Mouse (Mus musculus): ENCODE data around the gene Tmem164.
"Not testable (repeated sequence)": the region's sequence is repeated elsewhere in the genome, so short reads cannot be mapped to it uniquely, and the experiment has no call there.

The Tmem164 gene

DNA sequence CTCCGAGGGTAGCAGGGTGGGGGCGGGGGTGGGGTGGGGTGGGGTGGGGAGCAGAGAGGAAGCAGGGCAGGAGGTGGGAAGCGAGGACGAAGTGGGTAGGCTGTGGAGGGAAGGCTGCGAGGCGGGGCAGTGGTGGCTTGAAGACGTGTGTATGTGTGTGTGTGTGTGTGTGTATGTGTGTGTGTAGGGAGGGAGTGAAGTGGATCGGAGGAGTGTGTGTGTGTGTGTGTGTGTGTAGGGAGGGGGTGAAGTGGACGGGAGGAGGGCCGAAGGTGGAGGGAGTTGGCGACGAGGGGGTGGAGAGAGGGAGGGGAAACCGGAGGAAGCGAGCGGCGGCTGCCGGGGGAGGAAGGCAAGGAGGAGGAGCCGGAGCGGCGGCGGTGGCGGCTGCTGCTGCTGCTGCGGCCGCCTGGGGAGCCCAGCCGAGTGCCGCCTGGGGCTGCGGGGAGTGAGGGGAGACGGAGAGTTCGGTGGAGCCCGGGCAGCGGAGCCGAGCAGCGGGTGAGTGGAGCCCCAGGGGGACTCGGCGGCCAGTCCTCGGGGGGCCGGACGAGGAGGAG lies at the start of gene Tmem164:
TSS of gene Tmem164 (plus strand) at position 351 of the 560 bp plus-strand sequence.
- DNase-seq, result peak; percentile 77 to 83

DNA sequence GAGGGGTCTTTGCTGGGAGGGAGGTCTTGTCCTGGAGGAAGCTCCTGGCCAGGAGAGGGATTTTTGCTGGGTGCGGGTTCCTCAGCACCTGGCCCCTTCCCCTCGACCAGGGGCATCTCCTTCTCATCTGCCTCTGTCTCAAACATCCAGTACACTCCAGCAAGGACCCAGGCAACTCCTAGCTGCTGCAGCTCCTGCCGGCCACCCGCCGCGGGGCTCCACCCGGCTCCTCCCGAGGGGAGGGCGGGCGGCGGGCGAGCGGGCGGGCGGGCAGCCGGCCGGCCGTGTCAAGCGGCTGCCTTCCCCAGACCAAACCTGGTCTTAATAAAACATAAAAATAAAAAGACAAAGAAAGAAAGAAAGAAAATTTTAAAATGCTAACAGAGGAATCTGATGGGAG lies 48.2 kb upstream of the Tmem164 start:
- DNase-seq, result not testable (repeated sequence)

DNA sequence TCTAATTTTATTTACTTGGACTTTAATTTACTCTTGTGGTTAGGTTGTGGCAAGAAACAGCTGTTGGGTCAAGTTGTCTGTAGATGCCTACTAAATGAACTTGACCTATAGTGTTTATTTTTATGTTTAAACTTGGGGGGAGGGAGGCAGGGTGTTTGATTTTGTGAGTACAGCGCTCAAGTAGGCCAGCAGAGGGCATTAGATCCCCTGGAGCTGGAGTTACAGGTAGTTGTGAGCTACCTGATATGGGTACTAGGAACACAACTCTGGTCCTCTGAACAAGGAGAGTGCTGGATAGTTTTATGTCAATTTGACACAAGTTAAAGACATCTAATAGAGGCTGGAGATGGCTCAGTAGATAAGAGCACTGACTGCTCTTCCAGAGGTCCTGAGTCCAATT lies 34.0 kb upstream of the Tmem164 start:
- DNase-seq, result no peak

DNA sequence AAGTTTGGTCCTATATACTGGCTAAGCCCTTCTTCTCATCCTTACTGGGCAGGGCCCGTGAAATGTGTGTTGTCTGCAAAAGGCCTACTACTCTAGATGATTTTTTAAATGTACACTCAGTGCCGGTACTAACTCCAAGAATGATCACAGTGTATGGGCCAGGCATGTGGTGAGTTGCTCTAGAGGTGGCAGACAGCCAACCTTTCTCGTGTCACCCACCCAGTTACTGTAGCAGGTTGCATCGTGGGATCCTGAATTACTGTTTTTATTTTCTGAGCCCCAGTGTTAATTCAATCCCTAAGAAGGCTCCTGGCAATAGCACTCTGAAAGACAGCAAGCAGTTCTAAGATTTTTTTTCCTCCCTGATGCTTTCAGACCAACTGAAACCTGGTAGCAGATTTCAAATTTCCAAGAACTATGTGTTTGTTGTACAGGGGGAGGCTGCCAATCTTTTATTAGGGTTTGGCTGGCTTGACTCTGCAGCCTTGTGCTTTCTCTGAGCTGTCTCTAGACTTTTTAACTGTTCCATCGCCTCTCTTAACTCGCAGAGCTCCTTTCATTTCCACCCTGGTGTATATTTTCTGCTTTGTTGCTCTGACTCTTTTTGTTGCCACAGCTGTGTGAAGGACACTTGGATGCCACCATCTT lies 31.0 kb upstream of the Tmem164 start:
- DNase-seq, result no peak

DNA sequence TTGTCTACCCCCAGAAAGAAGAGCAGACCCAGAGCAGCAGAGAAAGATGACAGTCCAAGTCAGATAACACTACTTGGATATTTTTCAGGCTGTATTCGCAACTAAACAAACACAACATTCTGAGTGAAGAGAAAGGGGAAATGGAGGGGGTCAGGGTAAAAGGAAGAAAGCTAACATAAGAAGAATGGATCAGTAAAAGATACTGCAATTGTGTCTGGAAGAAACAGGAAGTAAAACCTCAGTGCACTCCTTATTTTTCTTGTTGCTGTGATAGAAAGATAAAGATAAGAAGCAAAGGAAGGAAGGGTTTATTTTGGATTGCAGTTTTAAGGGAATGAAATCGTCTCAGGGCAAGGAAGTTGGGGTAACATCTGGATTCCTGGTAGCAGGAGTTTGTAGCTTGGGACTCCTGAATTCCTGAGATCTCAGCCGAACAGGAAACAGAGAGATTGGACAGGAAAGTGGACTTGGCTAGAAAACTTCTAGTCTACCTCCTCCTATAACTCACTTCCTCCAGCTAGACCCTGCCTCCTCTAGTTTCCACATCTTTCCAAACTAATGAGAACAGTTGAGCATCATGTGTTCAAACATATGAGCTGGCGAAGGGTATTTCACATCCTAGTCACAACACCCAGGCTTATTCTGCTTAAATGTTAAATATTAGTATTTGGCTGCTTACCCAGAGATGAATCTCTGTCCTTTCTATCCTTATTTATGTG lies 16.3 kb upstream of the Tmem164 start:
- DNase-seq, result no peak

DNA sequence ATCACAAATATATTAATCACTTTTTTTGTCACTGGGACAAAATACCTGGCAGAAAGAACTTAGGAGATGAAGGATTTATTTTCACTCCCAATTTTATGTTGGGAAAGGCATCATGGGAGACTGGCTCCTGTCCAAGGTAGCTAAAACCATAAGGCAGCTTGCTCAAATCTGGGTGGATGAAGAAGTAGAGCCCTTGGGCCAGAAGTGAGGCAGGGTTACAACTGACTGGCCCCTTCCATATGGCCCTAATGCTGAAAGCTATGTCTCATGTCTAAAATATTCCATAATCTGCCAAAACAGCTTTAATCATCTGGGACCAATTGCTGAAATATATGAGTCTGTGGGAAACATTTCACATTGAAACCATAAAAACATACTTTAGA lies 15.8 kb upstream of the Tmem164 start:
- no peak for DNase-seq

DNA sequence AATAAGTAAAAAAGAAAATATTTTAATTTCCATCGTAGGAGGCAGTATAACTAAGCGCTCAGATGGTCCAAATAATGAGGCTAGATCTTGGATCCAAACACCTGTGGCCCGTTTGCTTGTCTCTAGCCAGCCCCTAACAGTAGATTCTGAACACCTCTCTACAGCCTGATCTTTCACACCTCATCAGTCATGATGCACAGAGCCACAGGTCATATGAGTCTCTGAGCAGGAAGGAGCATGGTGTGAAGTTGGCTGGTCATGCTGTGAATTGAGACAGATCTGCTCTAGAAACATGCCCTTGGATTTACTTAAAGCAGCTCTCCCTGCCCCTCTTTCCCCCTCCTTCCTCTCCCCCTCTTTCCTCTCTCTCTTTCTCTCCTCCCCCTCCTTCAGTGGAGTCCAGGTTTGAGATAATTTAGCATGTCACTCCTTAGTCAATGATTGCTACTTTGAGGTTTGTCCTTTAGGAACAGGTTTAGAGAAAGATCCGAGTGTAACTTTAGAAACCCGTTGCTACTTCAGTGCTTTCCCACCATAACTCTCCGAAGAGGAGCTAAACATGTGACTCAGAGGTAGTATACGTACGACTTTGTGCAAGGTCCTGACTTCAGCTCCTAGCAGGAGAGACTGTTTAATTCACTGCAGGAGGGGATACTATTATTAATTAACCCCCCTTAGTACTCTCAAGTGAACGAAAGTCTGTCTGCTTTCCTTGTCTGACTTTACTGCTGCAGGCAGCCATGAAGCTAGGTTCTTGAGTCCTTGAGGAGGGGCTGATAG lies 11.7 kb upstream of the Tmem164 start:
- DNase-seq, result no peak

DNA sequence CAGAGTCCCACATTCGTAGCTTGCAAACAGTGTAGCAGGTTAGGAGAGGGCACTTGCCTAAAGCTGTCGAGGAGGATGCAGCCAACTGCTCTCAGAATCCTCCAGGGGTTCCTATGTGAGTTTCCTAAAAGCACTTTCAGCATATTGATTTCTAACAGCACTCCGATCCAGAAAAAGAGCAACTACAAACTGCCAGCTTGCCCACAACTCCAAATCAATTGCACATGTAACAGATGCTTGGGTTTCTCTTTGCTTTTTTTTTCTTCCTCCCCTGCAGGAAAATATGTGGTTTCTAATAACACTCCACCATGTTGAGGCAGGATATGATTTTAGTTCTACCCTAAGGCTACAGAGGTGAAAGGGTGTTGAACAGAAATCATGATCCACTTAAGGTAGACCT lies 11.1 kb upstream of the Tmem164 start:
- no peak for DNase-seq

DNA sequence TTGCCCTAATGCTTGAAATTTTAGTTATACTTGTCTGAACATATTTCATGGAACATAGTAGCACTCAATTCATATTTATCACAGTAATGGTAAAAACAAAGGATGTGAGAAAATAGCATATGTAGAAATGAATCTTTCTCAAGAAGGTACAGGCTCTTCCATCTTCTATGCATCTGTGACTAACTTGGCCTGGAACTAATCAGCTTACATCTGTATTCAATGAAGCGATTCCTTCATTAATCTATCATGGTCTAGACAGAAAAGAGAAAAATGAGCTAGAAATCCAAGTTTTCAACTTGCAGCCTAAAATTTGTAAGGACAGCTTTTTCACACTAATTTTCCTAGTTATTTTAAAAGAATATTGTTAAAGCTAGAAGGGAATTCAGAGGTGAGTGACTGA lies 10.1 kb upstream of the Tmem164 start:
- DNase-seq, result no peak

DNA sequence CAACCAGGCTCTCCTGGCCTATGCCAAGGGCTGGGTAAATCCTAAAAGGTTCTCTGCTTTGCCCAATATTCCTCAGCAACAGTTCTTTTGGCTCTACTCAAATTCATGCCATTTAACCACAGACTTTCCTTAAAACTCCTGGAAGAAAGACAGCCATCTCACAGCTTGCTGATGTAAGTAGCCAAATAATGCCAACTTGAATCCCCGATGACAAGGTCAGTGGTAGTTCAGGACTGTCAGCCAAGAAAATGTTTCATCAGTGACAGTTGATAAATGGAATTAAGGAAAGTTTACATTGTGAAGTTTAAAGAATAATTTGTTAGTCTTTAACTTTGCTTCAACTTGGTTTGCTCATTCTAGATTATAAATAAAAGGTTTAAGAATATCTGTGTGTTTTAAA lies 8.5 kb upstream of the Tmem164 start:
- DNase-seq, result no peak

DNA sequence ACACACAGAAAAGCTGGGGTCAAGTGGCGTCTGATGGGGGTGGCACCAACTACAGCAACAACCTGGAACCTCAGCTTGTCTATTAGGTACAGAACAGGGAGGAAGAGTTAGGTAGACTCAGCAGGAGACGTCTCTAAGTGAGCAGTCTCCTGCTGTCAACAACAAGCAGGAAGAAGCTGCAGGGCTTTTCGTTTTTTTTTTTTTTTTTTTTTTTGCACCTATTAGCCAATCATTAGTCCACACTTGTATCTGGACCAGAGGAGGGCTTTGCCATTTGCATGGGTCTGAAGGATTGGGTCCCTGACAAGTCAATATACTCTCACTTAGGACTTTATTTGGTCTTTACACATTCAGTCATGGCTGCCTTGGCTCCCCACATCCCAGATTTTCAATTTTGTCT lies 4.0 kb upstream of the Tmem164 start:
- no peak for DNase-seq

DNA sequence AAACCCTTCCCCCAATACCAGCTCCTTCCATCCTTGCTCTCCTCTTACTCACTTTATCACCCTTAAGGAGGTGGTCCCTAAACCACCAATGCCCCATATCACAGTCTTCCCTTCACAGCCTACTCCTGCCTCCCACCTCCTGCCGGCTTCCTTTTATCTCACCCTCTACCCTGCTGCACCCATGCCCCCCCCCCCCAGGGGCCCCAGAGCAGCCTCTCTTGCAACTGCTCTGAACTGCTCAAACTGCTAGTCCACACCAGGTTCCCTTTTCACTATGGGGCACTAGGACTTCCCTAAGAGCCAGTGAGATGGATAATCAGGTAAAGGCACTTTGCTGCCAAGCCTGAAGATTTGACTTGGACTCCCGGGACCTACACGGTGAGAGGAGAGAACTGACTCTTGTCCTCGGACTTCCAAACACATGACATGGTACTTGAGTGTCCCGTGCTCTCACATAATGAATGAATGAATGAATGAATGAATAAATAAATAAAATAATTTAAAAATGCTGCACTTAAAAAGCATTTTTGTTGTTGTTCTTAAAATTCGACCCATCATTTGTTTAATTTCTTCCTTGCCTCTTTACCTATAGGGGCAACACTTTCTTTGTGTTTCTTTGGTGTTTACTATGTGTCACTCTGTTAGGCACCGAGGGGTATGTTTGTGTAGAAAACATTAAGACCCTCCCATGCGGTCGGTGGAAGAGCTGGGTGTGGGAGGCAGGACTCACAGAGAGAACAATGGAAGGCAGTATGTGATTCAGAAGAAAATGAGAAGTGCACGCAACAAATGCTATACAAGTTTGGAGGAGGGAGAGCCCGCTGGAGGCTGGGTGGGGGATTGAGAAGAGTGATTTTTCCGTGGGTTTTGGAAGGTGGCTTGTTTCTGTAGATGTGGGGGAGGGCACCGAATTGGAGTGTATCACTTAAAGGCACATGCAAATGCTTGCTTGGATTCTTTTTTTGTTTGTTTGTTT lies 2.4 kb upstream of the Tmem164 start:
- peak; percentile 1 to 18 for DNase-seq

DNA sequence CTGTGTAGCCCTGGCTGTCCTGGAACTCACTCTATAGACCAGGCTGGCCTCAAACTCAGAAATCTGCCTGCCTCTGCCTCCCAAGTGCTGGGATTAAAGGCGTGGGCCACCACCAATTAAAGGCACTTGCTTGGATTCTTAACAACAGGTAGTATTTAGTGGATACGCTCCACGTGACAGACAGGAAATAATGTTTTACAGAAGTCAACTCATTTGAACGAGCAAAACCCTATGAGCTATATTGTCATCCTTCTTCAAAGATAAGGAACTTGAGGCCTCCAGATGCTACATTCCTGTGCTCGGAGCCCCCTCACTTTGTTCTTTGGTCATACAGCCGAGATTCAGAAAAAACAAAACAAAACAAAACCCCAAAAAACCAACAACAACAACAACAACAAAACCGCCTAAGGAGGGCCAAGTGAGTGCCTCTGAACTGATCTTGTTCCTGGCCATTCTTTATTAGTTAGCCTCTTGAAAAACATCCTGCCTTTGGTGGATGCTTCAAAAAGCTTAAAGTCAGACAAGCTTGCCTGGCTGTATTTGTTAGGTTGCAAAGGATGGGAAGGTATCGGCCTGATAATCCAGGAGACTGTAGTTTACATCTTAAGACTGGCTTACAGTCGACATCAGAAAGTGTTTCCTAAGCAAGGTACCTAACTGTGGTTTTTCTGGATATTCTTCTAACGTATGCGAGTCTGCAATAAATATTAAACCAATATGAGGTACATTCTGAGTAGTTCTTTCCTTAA lies 1.5 kb upstream of the Tmem164 start:
- DNase-seq, result no peak

DNA sequence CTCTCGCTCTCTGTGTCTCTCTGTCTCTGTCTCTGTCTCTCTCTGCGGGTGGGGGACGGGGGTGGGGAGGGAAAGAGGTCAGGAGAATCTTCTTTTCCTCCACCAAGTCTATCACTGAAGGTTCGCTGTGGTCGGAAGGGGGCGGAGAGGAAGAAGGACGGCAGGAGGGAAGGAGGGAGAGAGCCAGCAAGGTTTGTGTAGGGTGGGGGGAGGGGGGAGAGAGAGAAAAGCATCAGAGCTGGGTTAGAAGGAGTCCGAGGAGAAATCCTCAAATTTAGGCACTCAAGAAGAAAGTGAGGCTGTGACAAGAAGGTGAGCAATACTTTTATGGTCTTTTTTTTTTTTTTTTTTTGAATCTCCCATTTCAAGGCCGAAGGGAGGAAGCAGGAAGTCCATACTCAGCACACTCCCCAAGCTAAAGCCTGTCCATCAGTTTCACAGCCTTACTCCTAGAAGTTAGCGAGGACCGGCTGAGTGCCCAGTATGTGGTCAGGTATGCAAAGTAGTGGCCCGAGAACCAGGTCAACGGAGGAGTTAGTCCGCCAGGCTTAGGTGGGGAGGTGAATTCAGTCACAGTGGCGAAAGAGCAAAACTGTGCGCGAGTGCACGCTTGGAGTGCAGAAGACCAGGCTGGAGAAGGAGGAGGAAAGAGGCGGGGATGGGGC lies 683 bp upstream of the Tmem164 start:
- peak in 1 of 2 experiments; percentile 37 for DNase-seq

DNA sequence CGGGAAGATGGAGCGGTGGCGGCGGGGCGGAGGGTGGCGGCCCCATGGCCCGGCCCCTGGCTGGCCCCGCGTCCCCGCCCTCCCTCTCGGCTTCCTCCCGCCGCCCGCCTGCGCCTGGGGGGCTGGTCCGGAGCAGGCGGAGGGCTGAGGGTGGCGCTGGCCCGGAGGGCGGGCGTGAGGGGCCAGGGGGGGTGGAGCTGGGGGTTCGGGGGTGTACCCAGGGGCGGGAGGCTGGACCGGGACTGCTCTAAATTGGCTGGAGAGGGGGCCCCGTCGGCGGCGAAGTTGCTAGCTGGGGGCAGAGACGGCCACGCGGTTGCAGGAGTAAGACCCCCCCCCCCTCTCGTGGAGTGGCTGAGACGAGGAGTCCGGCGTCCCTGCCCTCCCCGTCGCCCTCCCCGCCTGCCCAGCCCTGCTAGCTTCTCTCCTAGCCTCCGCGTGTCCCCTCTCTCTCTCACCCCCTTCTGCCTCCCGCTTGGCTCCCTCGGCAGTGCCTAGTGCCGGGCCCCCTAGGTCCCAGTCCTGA lies 473 bp downstream of the Tmem164 start:
- DNase-seq, result peak in 1 of 2 experiments; percentile 19

DNA sequence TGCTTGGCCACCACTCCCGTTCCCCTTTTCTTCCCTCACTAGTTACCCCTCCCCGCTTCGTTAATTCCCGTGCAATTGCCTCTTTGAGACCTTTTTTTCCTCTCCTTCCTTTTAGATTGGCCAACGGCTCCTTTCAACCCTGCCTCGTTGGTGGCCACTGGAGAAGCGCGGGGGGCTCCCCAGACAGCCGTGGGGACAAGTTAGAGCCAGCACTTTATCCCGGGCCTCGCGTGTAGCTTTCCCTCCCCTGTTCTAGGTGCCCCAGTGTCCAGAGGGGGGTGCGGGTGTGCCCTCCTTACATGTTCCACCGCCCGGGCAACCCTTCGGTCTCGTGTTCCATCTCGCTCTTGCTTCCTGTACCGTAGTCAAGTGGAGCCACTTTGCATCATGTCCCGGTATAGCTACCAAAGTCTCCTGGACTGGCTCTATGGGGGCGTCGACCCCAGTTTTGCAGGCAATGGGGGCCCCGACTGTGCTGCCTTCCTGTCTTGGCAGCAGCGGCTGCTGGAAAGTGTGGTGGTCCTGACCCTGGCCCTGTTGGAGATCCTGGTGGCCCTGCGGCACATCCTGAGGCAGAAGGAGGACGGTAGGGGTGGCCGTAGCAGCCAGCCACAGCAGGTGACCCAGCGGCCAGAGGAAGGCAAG lies 1.1 kb downstream of the Tmem164 start:
- peak; percentile 24 to 31 for DNase-seq

DNA sequence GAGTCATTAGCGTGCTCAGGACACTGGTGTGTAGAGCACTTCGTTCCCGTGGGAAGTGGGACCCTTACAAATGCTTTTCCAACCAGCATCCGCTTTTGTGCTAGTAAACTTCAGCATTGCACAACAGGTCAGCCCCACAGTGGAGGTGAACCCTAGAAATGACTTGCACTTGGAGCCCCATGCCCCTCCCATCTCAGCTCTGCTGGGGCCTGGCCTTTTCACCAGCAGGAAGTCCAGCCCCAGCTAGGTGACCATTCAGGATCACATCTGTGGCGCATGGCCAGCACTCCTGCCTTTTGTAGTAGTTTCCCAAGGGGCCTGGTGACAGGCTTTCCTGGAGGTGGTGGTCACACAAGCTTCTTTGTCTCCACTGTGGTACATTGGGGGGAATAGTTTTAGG lies 1.8 kb downstream of the Tmem164 start:
- DNase-seq, result no peak

DNA sequence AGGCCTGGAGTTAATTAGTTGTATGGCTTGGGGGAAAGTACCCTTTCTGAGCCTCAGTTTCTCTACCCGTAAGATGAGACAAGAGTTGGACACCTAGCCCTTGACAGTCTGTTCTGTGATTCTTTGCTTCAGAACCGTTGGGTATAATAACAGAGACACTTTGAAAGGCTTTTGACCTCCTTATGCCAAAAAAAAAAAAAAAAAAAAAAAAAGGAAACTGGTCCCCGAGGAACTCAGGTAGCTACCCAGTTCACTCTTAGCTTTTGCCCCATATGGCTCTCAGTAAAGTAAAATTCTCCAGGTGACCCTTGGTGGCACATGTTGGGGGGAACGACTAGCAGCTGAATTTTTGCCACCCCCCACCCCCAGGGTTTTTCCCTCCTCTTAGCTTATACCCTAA lies 3.5 kb downstream of the Tmem164 start:
- DNase-seq, result no peak

DNA sequence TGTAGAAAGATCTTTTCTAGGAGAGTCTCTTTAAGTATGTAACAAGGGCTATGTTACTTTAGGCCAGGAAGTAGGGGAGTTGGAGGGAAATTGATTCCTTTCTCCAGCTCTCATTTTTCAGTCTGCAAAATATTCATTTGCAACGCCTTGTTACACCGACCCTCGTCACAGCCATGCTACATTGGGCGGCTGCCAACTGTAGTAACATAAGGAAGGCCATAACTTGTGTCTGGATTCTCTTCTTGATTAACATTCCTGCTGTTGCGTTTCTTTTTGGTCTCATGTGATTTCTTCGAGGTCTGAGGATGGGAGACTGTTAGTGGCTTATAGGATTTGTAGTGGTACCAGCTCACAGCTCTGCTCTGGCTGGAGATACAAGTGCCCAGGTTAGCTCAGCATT lies 4.5 kb downstream of the Tmem164 start:
- no peak for DNase-seq

DNA sequence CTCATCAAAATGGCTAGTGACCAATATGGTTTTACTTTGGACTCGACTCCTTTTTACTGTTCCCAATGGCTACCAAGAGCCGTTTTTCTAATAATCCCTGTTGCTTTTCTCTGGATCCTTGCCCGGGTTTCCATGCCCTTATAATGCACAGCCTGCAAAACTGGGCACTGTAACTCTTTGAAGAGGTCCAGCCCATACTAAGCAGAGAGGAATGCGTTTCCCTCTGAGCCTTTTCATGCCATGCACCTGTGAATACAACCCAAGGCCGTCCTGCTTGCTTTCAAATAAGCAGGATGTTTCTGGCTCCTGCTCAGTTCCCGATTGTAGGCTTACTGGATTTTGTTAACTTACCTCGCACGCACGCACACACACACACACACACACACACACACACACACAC lies 7.3 kb downstream of the Tmem164 start:
- DNase-seq, result no peak

Measured in thymus, postnatal 36 days (tissue).